Mouse (Mus musculus): Measurements from ENCODE around the gene Crocc2.

DNA sequence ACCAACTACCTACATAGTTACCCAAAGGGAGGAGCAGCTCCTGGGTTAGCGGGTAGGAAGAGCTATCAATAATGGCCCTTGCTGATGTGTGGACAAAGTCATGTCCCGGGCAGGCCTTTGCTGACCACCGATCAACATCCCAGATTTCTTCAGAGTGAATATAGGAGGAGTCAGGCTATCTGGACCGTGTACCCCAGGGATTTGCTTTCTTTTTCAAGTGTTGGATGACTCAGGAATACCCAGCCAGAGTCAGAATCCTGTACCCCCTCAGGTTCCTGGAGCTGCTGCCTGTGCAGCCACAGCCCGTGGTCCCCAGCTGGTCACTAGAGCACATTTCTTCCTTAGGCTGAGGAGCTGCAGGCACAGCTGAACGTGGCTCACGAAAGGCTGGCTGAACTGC lies 43.9 kb downstream of the Crocc2 start:
- TF ChIP-seq CTCF (IDR thresholded peaks at IDR 0.05; ENCODE audit: insufficient read depth, low read depth, low read length) (no peak), POLR2A (IDR thresholded peaks at IDR 0.05; ENCODE audit: insufficient read depth, low read depth, low read length) (no peak)
